Comparison of ENCODE assay signal across 8 mouse cellular contexts in the genomic region with DNA sequence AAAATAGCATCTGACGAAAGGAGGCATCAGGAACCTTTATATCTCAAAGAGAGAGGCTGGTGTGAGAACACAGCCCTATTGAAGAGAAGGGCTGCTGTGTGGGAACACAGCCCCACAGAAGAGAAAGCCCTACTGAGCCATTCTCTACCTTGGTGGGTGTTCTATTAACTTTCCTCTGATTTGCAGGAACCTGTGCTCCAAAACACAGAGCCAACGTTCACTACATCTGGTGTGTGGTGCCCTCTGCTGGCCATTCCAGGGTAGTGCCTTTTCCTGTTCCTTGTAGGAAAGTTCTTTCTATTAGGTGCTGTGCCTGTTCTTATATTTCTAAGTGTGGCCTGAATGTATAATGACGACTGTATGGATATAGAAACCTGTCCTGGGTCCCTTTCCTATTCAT. TPM values are rescaled to one million over a fixed set of nuclear protein-coding genes. Genes with fewer than 3 reads are reported as not detected.
DNase-seq lines count a peak whose midpoint lies in the region; ATAC-seq and TF ChIP-seq lines count a peak whose summit lies in the region.

No protein-coding gene starts in this region.

- peak; percentile 100 for TF ChIP-seq RAD21 in MEL (IDR thresholded peaks at IDR 0.05; ENCODE audit: low read depth, low read length)

- H3K36me3 ChIP-seq in MEL (ENCODE audit: control insufficient read depth in 1 of 2, insufficient read depth in 2 of 2, low read length in 2 of 2) = peaks cover 0 to 8% of the 10 kb centered on the region in 2 experiments; a peak in 2 of 4 replicates
- H3K36me3 ChIP-seq in forebrain, embryonic 15.5 days = no peaks in the 10 kb centered on the region
- H3K36me3 ChIP-seq in lung, embryonic 15.5 days = no peaks in the 10 kb centered on the region

- H3K4me3 ChIP-seq in MEL (ENCODE audit: control insufficient read depth in 1 of 2, insufficient read depth in 1 of 2, low read depth in 2 of 2, low read length in 2 of 2) = no peak overlapping the region
- H3K4me3 ChIP-seq in forebrain, embryonic 15.5 days = no peak overlapping the region
- no peak overlapping the region for H3K4me3 ChIP-seq in lung, embryonic 15.5 days

- DNase-seq in MEL (ENCODE audit: low read depth, low spot score) = peak; percentile 85
- DNase-seq in heart, postnatal 36 days = peak; percentile 82 to 88
- peak; percentile 84 for DNase-seq in layer of hippocampus, adult 11-12 months (ENCODE audit: low spot score)
- peak; percentile 76 for DNase-seq in ovary, postnatal 10 days (ENCODE audit: low spot score)
- peak; percentile 80 for DNase-seq in thymus, postnatal 0 days (ENCODE audit: low spot score)

- no peak overlapping the region for H3K9ac ChIP-seq in MEL (ENCODE audit: control insufficient read depth, low read depth, low read length, poor library complexity, severe bottlenecking)
- no peak overlapping the region for H3K9ac ChIP-seq in forebrain, embryonic 15.5 days (replicated peaks)
- H3K9ac ChIP-seq in lung, embryonic 15.5 days = no peak overlapping the region

- peak; percentile 94 to 100 (median 96) for TF ChIP-seq CTCF in MEL (IDR thresholded peaks at IDR 0.05 in 2 of 3, conservative IDR thresholded peaks at IDR 0.05 in 1 of 3; ENCODE audit: control insufficient read depth in 1 of 3, insufficient read depth in 1 of 3, low read depth in 2 of 3, low read length in 3 of 3, poor library complexity in 1 of 3, severe bottlenecking in 1 of 3)

- no peak for TF ChIP-seq POLR2A in MEL (IDR thresholded peaks at IDR 0.05; ENCODE audit: control insufficient read depth in 1 of 2, insufficient read depth in 1 of 2, low read depth in 1 of 2, low read length in 2 of 2, poor library complexity in 1 of 2)

- H3K9me3 ChIP-seq in MEL (replicated peaks; ENCODE audit: insufficient read depth, low read length) = no peaks in the 10 kb centered on the region
- no peaks in the 10 kb centered on the region for H3K9me3 ChIP-seq in forebrain, embryonic 15.5 days
- no peaks in the 10 kb centered on the region for H3K9me3 ChIP-seq in lung, embryonic 15.5 days

- no peak overlapping the region for H3K4me2 ChIP-seq in forebrain, embryonic 15.5 days (replicated peaks)
- H3K4me2 ChIP-seq in lung, embryonic 15.5 days = no peak overlapping the region

- 9% methylated on average over 3 of the region's 3 CpGs for WGBS in forebrain, embryonic 15.5 days
- WGBS in lung, embryonic 15.5 days = 28% methylated on average over 3 of the region's 3 CpGs

- H3K27ac ChIP-seq in MEL (ENCODE audit: control insufficient read depth, low read depth, low read length) = no peak overlapping the region
- no peak overlapping the region for H3K27ac ChIP-seq in forebrain, embryonic 15.5 days (replicated peaks)
- peak overlapping the region; percentile 13; the same call in 1 of the 2 replicates for H3K27ac ChIP-seq in lung, embryonic 15.5 days

- peaks cover 4 to 14% of the 10 kb centered on the region in 2 experiments; a peak in 3 of 4 replicates for H3K4me1 ChIP-seq in MEL (ENCODE audit: control insufficient read depth in 1 of 2, insufficient read depth in 2 of 2, low read length in 2 of 2)
- peaks cover 13% of the 10 kb centered on the region for H3K4me1 ChIP-seq in forebrain, embryonic 15.5 days
- peaks cover 10% of the 10 kb centered on the region for H3K4me1 ChIP-seq in lung, embryonic 15.5 days

- intact Hi-C loops in heart, postnatal 36 days (cut with DNase I) = loop anchor here (1.0 to 5.0 kb wide), 3 partner anchors 71 to 464 kb away; no protein-coding TSS in a partner anchor

- TF ChIP-seq EP300 in MEL (IDR thresholded peaks at IDR 0.05; ENCODE audit: low read depth in 1 of 2, low read length in 2 of 2) = no peak

- H3K79me2 ChIP-seq in MEL (ENCODE audit: control insufficient read depth, insufficient read depth, low read length, poor library complexity) = no peaks in the 10 kb centered on the region

- ATAC-seq in cerebellum, adult (ENCODE audit: insufficient number of reproducible peaks, low FRiP score, low TSS enrichment) = peak; percentile 78
- ATAC-seq in forebrain, embryonic 15.5 days (replicated peaks) = peak; percentile 76
- ATAC-seq in lung, embryonic 15.5 days (ENCODE audit: borderline replicate concordance, extremely low read depth, low FRiP score, low TSS enrichment) = peak; percentile 60; the same call in 1 of the 2 replicates

- no peaks in the 10 kb centered on the region for H3K27me3 ChIP-seq in MEL (ENCODE audit: control insufficient read depth in 1 of 2, insufficient read depth in 2 of 2, low read length in 2 of 2)
- 0 out of 2 replicates have a peak, but pooled peaks cover 2% of the 10 kb centered on the region for H3K27me3 ChIP-seq in forebrain, embryonic 15.5 days
- peaks cover 4% of the 10 kb centered on the region; the same call in 1 of the 2 replicates for H3K27me3 ChIP-seq in lung, embryonic 15.5 days

TF ChIP-seq in MEL, 35 proteins besides CTCF, POLR2A, EP300 and RAD21:
- no peak for TF ChIP-seq ZMIZ1 (IDR thresholded peaks at IDR 0.05; ENCODE audit: low read depth, low read length)
- no peak for TF ChIP-seq NELFE (IDR thresholded peaks at IDR 0.05; ENCODE audit: low read depth, low read length)
- no peak for TF ChIP-seq POLR2AphosphoS5 (IDR thresholded peaks at IDR 0.05; ENCODE audit: borderline replicate concordance, low read depth, low read length)
- TF ChIP-seq SIN3A (IDR thresholded peaks at IDR 0.05; ENCODE audit: low read length) = peak; percentile 65
- TF ChIP-seq POLR2AphosphoS2 (IDR thresholded peaks at IDR 0.05; ENCODE audit: low read length) = no peak
- peak; percentile 52; the same call in 1 of the 2 replicates for TF ChIP-seq JUND (IDR thresholded peaks at IDR 0.05; ENCODE audit: low read depth, low read length)
- no peak for TF ChIP-seq CHD1 (IDR thresholded peaks at IDR 0.05; ENCODE audit: low read depth, low read length)
- TF ChIP-seq ZNF384 (IDR thresholded peaks at IDR 0.05; ENCODE audit: low read depth, low read length) = 0 out of 2 replicates have a peak, but pooled peaks have one; percentile 14
- no peak for TF ChIP-seq MXI1 (IDR thresholded peaks at IDR 0.05; ENCODE audit: low read depth, low read length)
- no peak for TF ChIP-seq GATA1 (IDR thresholded peaks at IDR 0.05; ENCODE audit: low read depth, low read length)
- TF ChIP-seq MAZ (IDR thresholded peaks at IDR 0.05; ENCODE audit: low read depth, low read length) = no peak
- TF ChIP-seq MAFK (IDR thresholded peaks at IDR 0.05; ENCODE audit: borderline replicate concordance, low read depth, low read length) = no peak
- no peak for TF ChIP-seq MEF2A (IDR thresholded peaks at IDR 0.05; ENCODE audit: extremely low read depth, insufficient replicate concordance, low read depth, low read length, poor library complexity, severe bottlenecking)
- no peak for TF ChIP-seq USF1 (IDR thresholded peaks at IDR 0.05; ENCODE audit: low read depth, low read length)
- peak; percentile 99 for TF ChIP-seq ZC3H11A (IDR thresholded peaks at IDR 0.05; ENCODE audit: low read depth, low read length)
- peak; percentile 99 for TF ChIP-seq SMC3 (IDR thresholded peaks at IDR 0.05; ENCODE audit: low read depth, low read length)
- no peak for TF ChIP-seq USF2 (IDR thresholded peaks at IDR 0.05; ENCODE audit: borderline replicate concordance in 1 of 2, insufficient read depth in 1 of 2, low read depth in 1 of 2, low read length in 2 of 2)
- TF ChIP-seq MYC (IDR thresholded peaks at IDR 0.05; ENCODE audit: low read depth, low read length) = peak; percentile 35; the same call in 1 of the 2 replicates
- TF ChIP-seq RCOR1 (IDR thresholded peaks at IDR 0.05; ENCODE audit: low read depth, low read length) = no peak
- TF ChIP-seq UBTF (IDR thresholded peaks at IDR 0.05; ENCODE audit: borderline replicate concordance, insufficient read depth, low read depth, low read length) = no peak
- TF ChIP-seq ZKSCAN1 (IDR thresholded peaks at IDR 0.05; ENCODE audit: low read depth, low read length) = no peak; the same call in 1 of the 2 replicates
- no peak for TF ChIP-seq TCF12 (IDR thresholded peaks at IDR 0.05; ENCODE audit: low read depth, low read length)
- TF ChIP-seq TBP (IDR thresholded peaks at IDR 0.05; ENCODE audit: low read depth, low read length) = no peak
- TF ChIP-seq MAX (IDR thresholded peaks at IDR 0.05; ENCODE audit: low read length) = no peak
- no peak for TF ChIP-seq E2F4 (IDR thresholded peaks at IDR 0.05; ENCODE audit: borderline replicate concordance, low read depth, low read length)
- no peak for TF ChIP-seq KAT2A (conservative IDR thresholded peaks at IDR 0.05; ENCODE audit: low read depth, low read length)
- TF ChIP-seq ETS1 (IDR thresholded peaks at IDR 0.05; ENCODE audit: low read depth, low read length) = no peak
- TF ChIP-seq TAL1 (IDR thresholded peaks at IDR 0.05; ENCODE audit: low read length) = no peak

RNA-seq across cellular contexts. Expression of a gene that starts 7.8 kb away (rescaled TPM):
- 6.4 and 7.1 TPM in 2 replicates for total RNA-seq in MEL (2012; rRNA removed)
- 10 to 100 TPM in 1 of 2 experiments, not detected in 1; 17.6 TPM for polyA plus RNA-seq in MEL (2012; ENCODE audit: insufficient read depth in 1 of 2, insufficient read length in 2 of 2, low read depth in 1 of 2, low replicate concordance in 2 of 2, missing spikeins in 1 of 2)
- polyA plus RNA-seq in forebrain, embryonic 15.5 days (2015; fragmentation: Nextera tagmentation; extraction: Ambion mirVana) = 55.3 and 57.8 TPM in 2 replicates
- 10 to 100 TPM; 12.3 to 12.7 TPM for total RNA-seq in heart, postnatal 36 days (2021)
- 38.0 and 41.4 TPM in 2 replicates for polyA plus RNA-seq in lung, embryonic 15.5 days (2015; fragmentation: Nextera tagmentation; extraction: Ambion mirVana)
- polyA plus RNA-seq in thymus, postnatal 0 days (2015; fragmentation: Nextera tagmentation; extraction: Ambion mirVana) = 23.9 and 34.2 TPM in 2 replicates
